Mouse (Mus musculus) lung, adult 2 months (tissue): ENCODE measurements around the gene Dmwd.

Experiments used
- CTCF ChIP-seq: fragments of 200-500 bp; IDR thresholded peaks from 2 replicates; pipeline ENCODE4 v1.5.1; 2011; ENCODE audit warnings: mild to moderate bottlenecking, low read length, control low read depth; ENCODE audit not compliant: insufficient read depth
- POLR2A ChIP-seq: fragments of 200-500 bp; IDR thresholded peaks from 2 replicates; pipeline ENCODE4 v1.6.1; 2011; ENCODE audit warnings: low read depth, mild to moderate bottlenecking, control low read depth, low read length, borderline replicate concordance; ENCODE audit errors: extremely low read depth

GRCm38 (mm10) chr7:19097863-19098262, 21.8 kb downstream of the Dmwd start:
- TF ChIP-seq CTCF (no peak), POLR2A (no peak)
